Mouse (Mus musculus) erythroblast, embryonic 14.5 days (primary cell): ENCODE measurements around the gene Ptprs.

Source experiments
- GATA1 ChIP-seq: IDR thresholded peaks from 2 replicates; pipeline ENCODE4 v1.6.1; 2012; ENCODE audit warnings: low read length, inconsistent platforms, mixed read lengths
- TAL1 ChIP-seq: IDR thresholded peaks from 3 replicates; pipeline ENCODE4 v1.6.1; 2012; ENCODE audit warnings: low read length, inconsistent platforms, mixed read lengths

GRCm38 (mm10) chr17:56457442-56457841 is 18.8 kb downstream of the Ptprs start:
- TF ChIP-seq GATA1 (no peak), TAL1 (no peak)
